7 mouse cellular contexts compared by ENCODE assay signal in the genomic region with DNA sequence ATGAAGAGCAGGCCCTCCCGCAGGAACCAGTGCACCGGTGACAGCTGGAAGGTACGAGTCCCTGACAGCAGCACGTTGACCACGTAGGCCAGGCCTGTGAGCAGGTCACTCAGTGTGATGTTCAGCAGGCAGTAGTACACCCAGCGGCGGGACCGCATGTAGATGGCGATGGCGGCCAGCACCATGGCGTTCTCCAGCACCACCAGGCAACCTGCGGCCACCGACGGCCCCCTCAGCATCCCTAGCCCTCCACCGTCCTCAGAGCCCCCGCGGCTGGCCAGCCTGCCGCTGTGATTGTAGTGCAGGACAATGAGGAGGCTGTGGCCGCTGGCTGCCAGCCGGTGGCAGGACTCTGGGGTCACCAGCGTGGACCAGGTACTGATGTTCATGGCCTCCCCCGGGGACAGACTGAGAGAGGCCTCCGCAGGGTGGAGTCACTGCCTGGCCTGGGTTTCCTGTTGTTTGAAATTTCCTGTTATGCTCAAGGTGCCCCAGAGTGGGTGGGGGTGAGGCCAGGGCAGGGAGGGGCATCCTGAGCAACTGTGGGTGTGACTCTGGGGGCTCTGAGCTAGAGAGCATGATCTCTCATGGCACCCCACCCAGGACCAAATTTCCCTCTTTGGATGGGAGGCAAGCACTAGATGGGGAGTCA. TPM values are rescaled to one million over a fixed set of nuclear protein-coding genes. Genes with fewer than 3 reads are reported as not detected.
DNase-seq lines count a peak whose midpoint lies in the region; ATAC-seq lines count a peak whose summit lies in the region.

No protein-coding gene starts in this region.

- peaks cover 11% of the 10 kb centered on the region for H3K4me1 ChIP-seq in kidney, embryonic 14.5 days (ENCODE audit: control insufficient read depth, insufficient read depth, low read length)
- peaks cover 10% of the 10 kb centered on the region for H3K4me1 ChIP-seq in embryonic facial prominence, embryonic 14.5 days (ENCODE audit: control insufficient read depth, insufficient read depth, low read length)

- H3K4me2 ChIP-seq in kidney, embryonic 14.5 days (replicated peaks; ENCODE audit: low read depth, low read length), result no peak overlapping the region
- H3K4me2 ChIP-seq in embryonic facial prominence, embryonic 14.5 days (ENCODE audit: low read depth, low read length), result no peak overlapping the region

- WGBS in kidney, embryonic 14.5 days, result 76% methylated on average over 23 of the region's 23 CpGs
- WGBS in embryonic facial prominence, embryonic 14.5 days, result 74% methylated on average over 9 of the region's 23 CpGs

- no peak for ATAC-seq in kidney, embryonic 14.5 days (ENCODE audit: low FRiP score, low TSS enrichment)
- ATAC-seq in embryonic facial prominence, embryonic 14.5 days (ENCODE audit: low read depth), result no peak

- H3K9ac ChIP-seq in kidney, embryonic 14.5 days (ENCODE audit: low read depth, low read length), result no peak overlapping the region
- peak overlapping the region; percentile 25; the same call in 1 of the 2 replicates for H3K9ac ChIP-seq in embryonic facial prominence, embryonic 14.5 days (ENCODE audit: low read depth, low read length)

- H3K36me3 ChIP-seq in kidney, embryonic 14.5 days (ENCODE audit: control insufficient read depth, insufficient read depth, low read length), result peaks cover 2% of the 10 kb centered on the region; the same call in 1 of the 2 replicates
- no peaks in the 10 kb centered on the region for H3K36me3 ChIP-seq in embryonic facial prominence, embryonic 14.5 days (ENCODE audit: control insufficient read depth, insufficient read depth, low read length)

- no peak overlapping the region for H3K4me3 ChIP-seq in kidney, embryonic 14.5 days (ENCODE audit: low read length)
- no peak overlapping the region for H3K4me3 ChIP-seq in embryonic facial prominence, embryonic 14.5 days (ENCODE audit: low read depth, low read length)

- H3K27me3 ChIP-seq in kidney, embryonic 14.5 days (ENCODE audit: control insufficient read depth, insufficient read depth, low read length), result peaks cover 10% of the 10 kb centered on the region; the same call in 1 of the 2 replicates
- no peaks in the 10 kb centered on the region for H3K27me3 ChIP-seq in embryonic facial prominence, embryonic 14.5 days (replicated peaks; ENCODE audit: control insufficient read depth, insufficient read depth, low read length)

- H3K27ac ChIP-seq in kidney, embryonic 14.5 days (ENCODE audit: low read depth, low read length), result no peak overlapping the region
- H3K27ac ChIP-seq in embryonic facial prominence, embryonic 14.5 days (replicated peaks; ENCODE audit: low read depth, low read length), result no peak overlapping the region

- DNase-seq in kidney, adult 9 months, result peak; percentile 57
- no peak for DNase-seq in embryonic facial prominence, embryonic 14.5 days (ENCODE audit: low spot score)
- peak; percentile 58 for DNase-seq in liver
- peak; percentile 48 for DNase-seq in skeletal muscle tissue, adult 2 months (ENCODE audit: low read depth, low spot score)
- no peak for DNase-seq in testis, postnatal 14 days (ENCODE audit: low spot score)
- DNase-seq in adrenal gland, adult 8-10 months, result no peak

- no peaks in the 10 kb centered on the region for H3K9me3 ChIP-seq in kidney, embryonic 14.5 days (ENCODE audit: control insufficient read depth, low read length)
- H3K9me3 ChIP-seq in embryonic facial prominence, embryonic 14.5 days (ENCODE audit: control insufficient read depth, low read length), result no peaks in the 10 kb centered on the region

RNA-seq across cellular contexts. Expression of a gene that starts 0.6 kb away (rescaled TPM):
- polyA plus RNA-seq in kidney, embryonic 14.5 days (2014; fragmentation: Nextera tagmentation; extraction: Ambion mirVana), result 0.41 and 0.54 TPM in 2 replicates
- 0.65 and 0.73 TPM in 2 replicates for polyA plus RNA-seq in embryonic facial prominence, embryonic 14.5 days (2014; fragmentation: Nextera tagmentation; extraction: Ambion mirVana)
- total RNA-seq in adrenal gland, adult 8-10 months (2022), result 1 to 10 TPM in 2 of 4 experiments, under 1 TPM in 2; 0.56 to 1.7 (median 0.92) TPM

RNA-seq across cellular contexts. Expression of a gene that starts 3.2 kb away (rescaled TPM):
- polyA plus RNA-seq in kidney, embryonic 14.5 days (2014; fragmentation: Nextera tagmentation; extraction: Ambion mirVana), result 59.1 and 76.6 TPM in 2 replicates
- 64.7 and 82.4 TPM in 2 replicates for polyA plus RNA-seq in embryonic facial prominence, embryonic 14.5 days (2014; fragmentation: Nextera tagmentation; extraction: Ambion mirVana)
- 100 to 1,000 TPM; 115 to 136 (median 123) TPM for total RNA-seq in adrenal gland, adult 8-10 months (2022)

RNA-seq across cellular contexts. Expression of a gene that starts 16.9 kb away (rescaled TPM):
- polyA plus RNA-seq in kidney, embryonic 14.5 days (2014; fragmentation: Nextera tagmentation; extraction: Ambion mirVana), result 0.28 and 0.36 TPM in 2 replicates
- 1.4 and 1.9 TPM in 2 replicates for polyA plus RNA-seq in embryonic facial prominence, embryonic 14.5 days (2014; fragmentation: Nextera tagmentation; extraction: Ambion mirVana)
- 1 to 10 TPM in 3 of 4 experiments, under 1 TPM in 1; 0.17 to 2.5 (median 1.7) TPM for total RNA-seq in adrenal gland, adult 8-10 months (2022)

RNA-seq across cellular contexts. Expression of a gene that starts 24.6 kb away (rescaled TPM):
- polyA plus RNA-seq in kidney, embryonic 14.5 days (2014; fragmentation: Nextera tagmentation; extraction: Ambion mirVana), result 0.23 and 0.60 TPM in 2 replicates
- polyA plus RNA-seq in embryonic facial prominence, embryonic 14.5 days (2014; fragmentation: Nextera tagmentation; extraction: Ambion mirVana), result 3.1 and 4.5 TPM in 2 replicates
- 1 to 10 TPM in 3 of 4 experiments, under 1 TPM in 1; 0.70 to 2.2 (median 1.6) TPM for total RNA-seq in adrenal gland, adult 8-10 months (2022)

RNA-seq across cellular contexts. Expression of a gene that starts 43.9 kb away (rescaled TPM):
- polyA plus RNA-seq in kidney, embryonic 14.5 days (2014; fragmentation: Nextera tagmentation; extraction: Ambion mirVana), result 47.3 and 59.0 TPM in 2 replicates
- 100.0 and 103 TPM in 2 replicates for polyA plus RNA-seq in embryonic facial prominence, embryonic 14.5 days (2014; fragmentation: Nextera tagmentation; extraction: Ambion mirVana)
- 100 to 1,000 TPM; 113 to 191 (median 144) TPM for total RNA-seq in adrenal gland, adult 8-10 months (2022)

Comparison
In these comparisons a context has a peak if more than half of its experiments do, and no peak if none do; other contexts are left out.
1. DNase-seq: peak in kidney, adult 9 months (single experiment), liver (single experiment) and skeletal muscle tissue, adult 2 months (single experiment); none in embryonic facial prominence, embryonic 14.5 days (single experiment), testis, postnatal 14 days (single experiment) and adrenal gland, adult 8-10 months (single experiment).